Mouse (Mus musculus) heart, postnatal 14 days (tissue): ENCODE measurements around the gene Rabgap1l. TPM values are rescaled to one million over a fixed set of nuclear protein-coding genes. Genes with fewer than 3 reads are reported as not detected.
"Not testable (repeated sequence)": the region's sequence is repeated elsewhere in the genome, so short reads cannot be mapped to it uniquely, and the experiment has no call there.

Source experiments
- DNase-seq, 2 experiments: peaks; one replicate each; pipeline ENCODE4 v3.0.0; 2021 to 2022
- intact Hi-C: fragments of 180-260 bp; cut with DNase I; formaldehyde crosslinking; loops from one replicate; pipeline ENCODE4 v1.15.1; 2025
- total RNA-seq, 2 experiments: library from RNA; stranded (reverse); gene quantifications; 2 replicates each; pipeline ENCODE4 v1.2.3; 2021

Rabgap1l gene
- total RNA-seq, 2 experiments from 2014 or later = 71.1 to 83.6 TPM

DNA sequence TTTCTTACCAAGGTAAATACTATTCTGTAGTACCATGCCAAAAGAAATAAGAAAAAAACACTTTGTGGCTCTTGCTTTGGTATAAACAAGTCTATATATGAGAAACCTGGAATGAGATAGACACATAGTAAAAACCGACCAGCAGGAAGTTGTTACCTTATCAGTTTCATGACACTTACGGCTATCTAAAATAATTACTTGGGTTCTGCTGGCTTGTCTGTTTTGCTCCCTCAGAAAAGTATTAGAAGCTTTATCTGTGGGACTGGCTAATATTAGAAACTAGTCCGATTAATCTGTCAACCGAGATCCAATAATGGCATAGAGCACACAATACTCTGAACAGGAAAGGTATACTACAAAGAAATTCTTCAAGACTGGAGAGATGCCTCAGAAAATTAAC lies 79.1 kb downstream of the Rabgap1l start:
- intact Hi-C loops = loop anchor here (2.0 kb wide), 1 partner anchor 151 kb away; no protein-coding TSS in a partner anchor
- DNase-seq = no peak

DNA sequence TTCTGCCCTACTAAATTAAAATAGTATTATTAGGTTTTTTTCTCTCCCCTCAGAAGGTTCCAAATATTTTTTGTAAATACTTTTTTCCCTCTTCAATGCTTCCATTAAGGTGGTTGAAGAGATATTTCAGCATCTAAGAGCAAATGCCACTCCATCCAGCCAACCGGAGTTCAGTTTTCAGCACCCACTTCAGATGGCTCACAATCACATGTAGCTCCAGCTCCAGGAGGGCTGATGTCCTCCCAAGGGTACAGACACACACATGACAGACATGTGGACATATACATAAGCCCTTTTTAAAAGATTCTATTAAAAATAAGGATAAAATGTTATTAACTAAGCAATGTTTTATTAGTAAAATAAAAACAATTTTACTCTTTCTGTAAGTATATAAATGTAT lies 79.6 kb downstream of the Rabgap1l start:
- peak in 1 of 2 experiments; percentile 9 for DNase-seq
- intact Hi-C loops = loop anchor here (2.0 kb wide), 1 partner anchor 151 kb away; no protein-coding TSS in a partner anchor

DNA sequence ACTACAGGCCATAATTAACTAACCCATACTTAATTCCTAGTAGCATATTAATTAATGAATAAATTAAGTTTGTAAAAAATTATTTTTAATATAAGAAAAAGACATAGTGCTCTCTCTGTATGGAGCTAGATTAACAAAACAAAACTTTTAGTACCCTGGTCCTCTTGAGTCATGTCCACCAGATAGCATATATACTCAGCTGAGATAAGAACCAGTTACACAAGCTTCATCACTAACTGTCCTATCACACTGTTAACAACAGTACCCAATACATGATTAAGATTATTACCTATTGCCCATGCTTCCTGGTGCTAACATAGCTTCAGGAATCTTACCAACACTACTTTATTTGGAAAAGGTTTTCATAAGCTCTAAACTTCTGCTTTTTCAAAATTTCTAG lies 82.5 kb downstream of the Rabgap1l start:
- no peak for DNase-seq
- intact Hi-C loops = no loop called here

DNA sequence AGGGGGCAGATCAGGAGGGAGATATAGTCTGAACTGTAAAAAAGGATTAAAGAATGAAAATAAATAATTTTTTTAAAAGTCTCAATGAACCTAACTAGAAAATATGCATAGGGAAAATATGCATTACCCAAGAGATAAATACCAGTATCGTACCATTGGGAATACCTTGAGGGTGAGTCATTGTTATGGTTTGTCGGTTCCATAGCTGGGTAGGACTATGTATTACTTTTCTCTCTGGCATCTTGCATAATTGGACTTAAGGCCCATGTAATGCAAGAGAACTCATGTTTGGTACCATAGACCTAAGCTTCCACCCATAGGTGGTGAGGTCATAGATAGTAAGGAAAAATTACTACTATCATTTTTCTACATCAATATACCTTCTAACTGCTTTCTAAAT lies 88.4 kb downstream of the Rabgap1l start:
- intact Hi-C loops = no loop called here
- no peak for DNase-seq

DNA sequence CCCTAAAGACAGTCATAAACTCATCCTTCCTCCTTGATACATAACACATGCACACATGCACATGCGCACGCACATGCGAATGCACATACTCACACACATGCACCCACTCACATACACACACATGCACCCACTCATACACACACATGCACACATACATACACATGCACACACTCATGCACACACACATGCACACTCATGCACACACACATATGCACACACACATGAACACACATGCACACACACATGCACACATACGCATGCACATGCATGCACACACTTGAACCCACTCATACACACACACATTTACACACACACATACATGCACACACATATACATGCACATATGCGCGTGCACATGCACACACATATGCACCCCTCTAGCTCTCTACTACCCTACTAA lies 89.2 kb downstream of the Rabgap1l start:
- DNase-seq = no peak
- intact Hi-C loops = no loop called here

DNA sequence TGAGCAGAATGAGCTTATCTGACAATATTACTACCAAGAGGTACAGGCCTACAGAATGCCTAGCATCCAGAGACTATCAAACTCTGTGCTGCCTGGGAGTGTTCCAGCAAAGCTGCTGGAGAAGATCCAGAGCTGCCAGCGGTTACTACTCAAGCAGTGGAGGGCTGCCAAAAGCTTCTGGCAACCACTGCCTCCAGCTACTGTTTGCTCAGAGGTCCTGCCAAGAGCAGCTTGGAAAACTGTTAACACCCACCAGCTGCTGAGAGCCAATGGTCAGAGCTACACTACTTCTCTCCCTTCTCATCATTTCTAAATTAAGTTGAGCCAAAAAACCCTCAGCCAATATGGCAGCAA lies 99.9 kb downstream of the Rabgap1l start:
- intact Hi-C loops = no loop called here
- DNase-seq = peak; percentile 94 to 97

DNA sequence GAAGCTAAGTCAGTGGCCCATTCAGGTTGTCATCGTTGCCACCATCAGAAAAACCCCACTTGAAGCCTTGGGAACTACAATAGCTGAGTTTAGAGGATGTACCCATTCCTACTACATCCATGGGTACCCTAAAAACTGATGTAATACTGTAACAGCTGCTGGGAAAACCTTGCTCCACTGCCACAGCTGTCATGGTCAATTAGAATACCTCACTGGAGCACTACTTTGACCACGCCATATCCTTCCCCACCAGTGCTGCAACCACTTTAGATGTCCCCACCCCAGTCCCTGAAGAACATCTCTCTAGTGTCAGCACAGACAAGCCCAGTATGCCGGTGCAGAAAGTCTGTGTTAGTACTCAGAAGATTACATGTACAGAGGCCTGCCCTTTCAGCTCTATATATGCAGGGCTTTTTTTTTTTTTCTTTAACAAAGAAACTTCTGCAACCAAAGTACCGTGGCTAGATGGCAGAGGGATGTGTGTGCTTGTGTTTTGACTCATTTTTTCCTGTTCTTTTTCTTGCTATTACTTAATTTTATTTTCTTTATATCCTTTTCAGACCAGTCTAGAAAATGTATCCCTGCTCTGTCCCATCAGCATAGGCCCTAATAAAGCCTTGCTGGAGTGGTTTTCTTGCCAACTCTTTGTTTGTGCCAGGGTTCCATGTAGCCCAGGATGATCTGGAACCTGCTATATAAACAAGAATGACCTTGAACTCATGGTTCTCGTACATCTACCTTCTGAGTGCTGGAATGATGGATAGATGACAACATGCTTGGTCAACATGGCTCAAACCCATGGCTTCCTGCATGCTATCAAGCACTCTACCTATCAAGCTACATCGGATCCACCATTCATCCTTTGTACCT lies 100.6 kb downstream of the Rabgap1l start:
- intact Hi-C loops = no loop called here

DNA sequence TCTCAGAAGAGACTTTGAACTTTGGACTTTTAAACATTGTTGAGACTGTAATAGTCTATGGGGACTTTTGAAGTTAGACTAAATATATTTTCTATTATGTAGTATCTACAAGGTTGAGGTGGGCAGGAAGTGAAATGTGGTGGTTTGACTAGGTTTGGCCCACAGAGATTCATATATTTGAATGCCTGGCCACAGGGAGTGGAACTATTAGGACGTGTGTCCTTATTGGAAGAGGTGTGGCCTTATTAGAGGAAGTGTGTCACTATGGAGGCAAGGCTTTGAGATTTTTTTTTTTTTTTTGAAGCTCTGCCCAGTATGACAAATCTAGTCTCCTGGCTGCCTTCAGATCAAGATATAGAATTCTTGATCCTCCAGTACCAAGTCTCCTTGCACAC lies 101.8 kb downstream of the Rabgap1l start:
- intact Hi-C loops = no loop called here

More for the DNA sequence above, 100.6 kb downstream of the Rabgap1l start:
- DNase-seq = no peak

DNA sequence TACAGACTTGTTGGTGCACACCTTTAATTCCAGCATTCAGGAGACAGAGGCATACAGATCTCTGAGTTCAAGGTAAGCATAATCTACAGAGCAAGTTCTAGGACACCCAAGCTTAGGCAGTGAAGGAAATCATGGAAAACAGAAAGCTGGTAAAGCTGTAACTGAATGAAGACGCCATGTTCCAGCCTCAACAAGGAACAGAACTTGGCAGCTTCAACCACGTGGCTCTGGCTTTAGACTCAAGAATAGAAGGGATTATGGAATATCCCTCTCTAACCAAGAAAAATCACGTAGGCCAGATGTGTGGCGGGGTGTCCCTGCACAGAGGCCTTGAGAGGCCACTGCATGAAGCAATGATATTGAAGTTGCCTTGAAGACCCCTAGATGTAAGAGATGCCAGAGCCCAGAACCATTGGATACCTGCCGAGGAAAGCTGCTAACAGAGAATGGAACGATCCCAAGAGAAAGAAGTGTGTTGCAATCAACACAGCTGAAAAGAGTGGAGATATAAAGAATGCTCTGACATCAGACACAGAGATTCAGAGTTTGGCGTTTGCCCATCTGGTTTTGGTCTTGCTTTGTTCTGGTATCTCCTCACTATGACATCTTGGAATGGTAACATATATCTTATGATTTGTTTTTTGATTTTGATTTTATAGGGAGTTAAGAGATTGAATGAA lies 102.4 kb downstream of the Rabgap1l start:
- DNase-seq = peak; percentile 7 to 8
- intact Hi-C loops = no loop called here

More for the DNA sequence above, 101.8 kb downstream of the Rabgap1l start:
- no peak for DNase-seq

DNA sequence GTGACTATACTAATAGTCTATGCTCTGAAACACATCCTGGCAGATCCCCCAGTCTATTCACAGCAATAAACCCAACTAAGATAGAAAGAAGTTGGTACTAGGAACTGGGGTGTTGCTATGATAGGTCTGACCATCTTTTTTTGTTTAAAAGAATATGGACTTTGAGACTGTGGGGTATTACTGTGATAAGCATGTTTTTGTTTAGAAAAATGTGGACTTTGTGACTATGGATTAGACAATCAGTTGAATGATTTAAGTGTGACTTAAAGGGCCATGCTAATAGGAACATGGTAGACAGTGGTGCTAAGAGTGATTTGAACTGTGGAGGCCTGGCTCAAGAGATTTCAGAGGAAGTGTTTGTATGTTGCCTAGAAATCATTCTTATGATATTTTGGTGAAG lies 103.5 kb downstream of the Rabgap1l start:
- intact Hi-C loops = no loop called here
- no peak for DNase-seq

DNA sequence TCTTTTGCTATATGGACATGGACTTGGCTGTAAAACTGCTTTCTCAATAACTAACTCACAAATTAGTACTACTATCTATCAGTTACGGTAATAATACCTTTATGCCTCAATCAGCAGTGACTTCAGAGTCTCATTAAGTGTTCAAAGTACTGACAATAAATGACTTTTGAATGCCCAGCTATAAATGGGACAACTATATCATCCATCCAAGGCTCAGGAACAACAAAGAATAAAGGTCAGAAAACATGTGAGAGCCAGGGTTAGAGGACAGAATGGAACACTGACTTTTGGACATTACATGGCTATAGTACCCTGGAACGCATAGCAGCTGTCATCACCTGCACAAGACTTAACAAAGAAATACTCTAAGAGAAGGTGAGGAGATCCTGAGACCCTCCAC lies 108.8 kb downstream of the Rabgap1l start:
- no peak for DNase-seq
- intact Hi-C loops = no loop called here

DNA sequence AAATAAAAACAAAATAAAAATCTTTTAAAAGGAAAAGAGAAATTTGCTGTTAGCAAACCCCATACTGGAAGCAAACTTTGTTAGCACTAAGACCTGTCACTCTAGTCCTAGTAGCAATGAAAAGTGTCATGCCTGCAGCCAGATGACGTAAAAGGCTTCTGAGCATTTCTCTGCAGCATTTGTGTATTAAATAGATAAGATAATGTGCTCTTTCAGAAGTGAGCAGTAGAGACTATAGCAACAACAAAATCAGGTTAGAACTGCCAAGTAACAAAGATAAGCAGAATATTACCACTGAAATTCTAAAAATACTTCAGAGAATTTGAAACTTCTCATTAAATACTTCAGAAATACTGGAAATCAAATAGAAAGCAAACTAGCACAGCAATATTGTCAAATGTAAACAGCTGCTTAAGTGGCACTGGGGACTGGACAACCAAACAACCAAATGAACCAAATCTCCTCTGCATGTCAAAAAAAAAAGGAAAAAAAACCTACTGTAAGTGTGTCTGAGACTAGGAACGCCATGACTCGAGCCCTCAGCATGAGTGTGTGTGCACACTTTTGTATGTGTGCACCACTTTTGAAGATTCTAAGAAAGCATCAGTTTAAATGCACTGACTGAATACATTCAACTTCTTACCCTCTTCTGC lies 111.5 kb downstream of the Rabgap1l start:
- DNase-seq = no peak
- intact Hi-C loops = no loop called here

DNA sequence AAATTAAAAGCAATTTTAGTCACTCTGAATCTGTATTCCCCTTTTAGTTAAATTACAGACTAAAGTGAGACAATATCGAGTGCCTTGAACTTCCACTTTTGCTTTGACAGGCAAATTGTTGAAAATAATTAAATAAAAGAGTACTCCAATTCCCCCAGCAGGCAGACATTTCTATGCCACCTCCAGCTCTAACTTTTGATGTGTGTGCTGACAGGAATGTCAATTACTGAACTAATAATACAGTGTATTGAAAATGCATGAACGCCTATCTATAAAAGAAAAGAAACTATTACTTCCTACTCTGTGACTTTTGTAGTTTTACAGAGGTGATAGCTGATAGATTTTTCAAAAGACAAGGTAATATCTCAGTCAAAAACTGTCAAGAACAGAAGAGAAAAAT lies 118.2 kb downstream of the Rabgap1l start:
- DNase-seq = no peak
- intact Hi-C loops = no loop called here

DNA sequence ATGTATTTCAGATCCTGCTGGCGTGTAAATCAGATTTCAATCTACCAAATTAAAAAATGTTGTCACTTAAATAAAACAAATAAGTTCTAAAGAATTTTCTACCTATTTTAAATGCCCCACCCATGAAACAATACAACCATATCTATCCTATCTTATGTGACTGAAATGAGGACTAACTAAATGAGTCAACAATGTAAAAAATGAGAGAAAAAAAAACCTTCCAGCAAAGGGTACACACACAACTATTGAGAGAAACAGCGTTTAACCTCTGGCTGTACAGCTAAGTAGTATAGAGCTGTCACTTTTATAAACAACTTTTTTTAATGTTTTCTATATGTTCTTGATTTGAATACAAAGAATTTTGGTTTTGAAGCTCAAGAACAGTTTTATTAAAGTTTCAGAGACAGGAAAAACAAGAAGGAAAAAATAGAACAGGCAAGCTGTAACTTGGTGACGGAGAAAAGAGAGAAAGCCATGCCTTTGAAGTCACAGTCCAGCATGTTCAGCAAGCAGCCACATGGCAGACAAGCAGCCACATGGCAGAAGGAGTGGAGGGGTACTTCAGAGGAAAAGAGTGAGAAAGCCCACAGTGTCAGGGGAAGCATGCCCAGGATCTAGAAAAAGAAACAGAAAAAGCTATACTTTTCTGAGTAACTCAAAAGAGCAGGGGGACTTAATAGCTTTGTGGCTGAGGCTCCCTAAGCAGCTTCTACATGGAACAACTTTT lies 120.8 kb downstream of the Rabgap1l start:
- intact Hi-C loops = no loop called here
- no peak for DNase-seq

DNA sequence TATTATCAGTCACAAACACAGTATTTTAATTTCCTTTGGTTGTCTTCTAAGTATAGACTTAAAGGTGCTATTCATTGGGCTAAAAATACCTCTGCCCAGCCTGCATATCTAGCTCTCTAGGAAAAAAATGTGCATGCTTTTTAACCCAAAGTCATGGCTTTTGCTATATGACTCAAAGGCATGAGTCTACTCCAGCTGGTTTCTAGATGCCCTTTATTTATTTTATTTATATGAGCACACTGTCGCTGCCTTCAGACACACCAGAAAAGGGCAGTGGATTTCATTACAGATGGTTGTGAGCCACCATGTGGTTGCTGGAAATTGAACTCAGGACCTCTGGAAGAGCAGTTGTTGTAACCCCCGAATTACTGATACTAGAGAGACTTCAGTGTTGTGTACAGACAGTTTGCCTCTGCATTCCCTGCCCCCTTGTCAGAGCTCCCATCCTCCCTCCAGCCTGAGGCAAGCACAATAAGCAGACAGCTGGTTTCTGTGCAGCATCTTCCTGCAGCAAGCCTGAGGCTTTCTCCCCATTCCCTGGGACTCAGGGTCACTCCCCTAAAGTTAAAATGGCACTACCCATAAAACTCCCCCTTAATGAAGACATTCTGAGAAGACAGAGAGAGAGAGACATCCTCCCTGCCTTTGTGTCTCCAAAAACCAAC lies 137.1 kb downstream of the Rabgap1l start:
- intact Hi-C loops = no loop called here
- no peak for DNase-seq

DNA sequence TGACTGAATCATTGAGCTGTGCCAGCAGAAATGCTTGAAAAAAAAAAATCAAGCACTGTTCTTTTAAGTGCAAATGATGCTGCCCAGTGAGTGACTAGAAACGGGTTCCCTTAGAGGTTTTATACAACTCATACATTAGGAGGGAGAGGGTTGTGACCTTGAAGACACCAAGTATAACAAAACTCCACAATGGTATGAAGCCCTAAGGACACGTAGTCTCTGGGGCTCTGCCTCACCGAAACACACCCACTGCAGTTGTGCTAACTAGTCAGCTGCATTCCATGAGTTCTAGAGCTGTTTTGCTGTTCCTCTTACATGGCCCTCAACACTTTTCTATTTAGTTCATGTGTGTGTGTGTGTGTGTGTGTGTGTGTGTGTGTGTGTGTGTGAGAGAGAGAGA lies 141.3 kb downstream of the Rabgap1l start:
- DNase-seq = no peak
- intact Hi-C loops = no loop called here

DNA sequence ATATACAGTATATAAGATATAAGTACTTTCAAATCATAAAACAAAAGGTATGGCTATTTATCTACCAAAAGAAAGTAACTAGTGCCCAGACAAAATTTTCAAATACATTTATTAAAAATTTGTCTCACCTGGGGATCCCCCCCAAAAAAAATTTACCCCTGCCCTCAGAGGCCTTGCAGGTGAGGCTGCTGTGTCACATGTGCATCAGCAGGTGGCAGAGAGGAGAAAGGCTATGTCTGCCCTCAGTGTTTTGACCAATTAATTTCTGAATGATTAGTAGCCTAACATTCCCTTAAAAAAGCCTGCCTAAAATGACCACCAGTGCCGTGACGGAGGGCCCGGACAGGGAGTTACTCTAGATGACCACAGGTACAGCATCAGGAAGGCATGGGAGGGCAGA lies 147.6 kb downstream of the Rabgap1l start:
- intact Hi-C loops = no loop called here
- no peak for DNase-seq

DNA sequence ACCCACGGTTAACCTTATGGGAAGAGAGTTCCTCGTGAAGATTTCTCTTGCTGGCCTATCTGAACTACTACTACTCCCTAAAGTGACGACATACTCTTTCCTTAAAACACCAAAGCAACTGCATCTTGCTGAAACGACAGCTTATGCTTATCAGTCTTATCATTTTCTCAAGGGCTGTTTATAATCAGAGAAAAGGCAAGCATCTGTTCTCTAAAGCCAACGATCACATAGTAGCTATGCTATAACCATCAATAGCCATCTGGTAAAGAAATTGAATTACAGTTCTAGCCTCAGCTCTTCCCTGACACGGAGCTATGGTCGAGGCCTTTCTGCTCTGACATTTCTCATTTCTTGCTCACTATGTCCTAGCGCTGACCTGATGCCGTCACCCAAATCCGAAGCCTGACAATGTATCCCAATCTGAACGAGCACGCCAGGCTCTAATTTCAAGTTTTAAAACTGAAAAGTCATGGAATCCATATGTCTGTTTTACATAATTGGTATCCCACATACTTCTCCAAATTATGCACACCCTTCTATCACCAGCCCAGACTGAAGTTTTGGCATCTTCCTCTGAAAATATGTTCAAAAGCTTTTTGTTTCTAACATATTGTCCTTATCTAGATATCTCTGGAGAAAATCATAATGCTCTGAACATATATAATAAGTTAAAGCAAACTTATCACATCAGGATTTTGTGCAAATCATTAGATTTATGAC lies 164.6 kb downstream of the Rabgap1l start:
- intact Hi-C loops = no loop called here
- no peak for DNase-seq

DNA sequence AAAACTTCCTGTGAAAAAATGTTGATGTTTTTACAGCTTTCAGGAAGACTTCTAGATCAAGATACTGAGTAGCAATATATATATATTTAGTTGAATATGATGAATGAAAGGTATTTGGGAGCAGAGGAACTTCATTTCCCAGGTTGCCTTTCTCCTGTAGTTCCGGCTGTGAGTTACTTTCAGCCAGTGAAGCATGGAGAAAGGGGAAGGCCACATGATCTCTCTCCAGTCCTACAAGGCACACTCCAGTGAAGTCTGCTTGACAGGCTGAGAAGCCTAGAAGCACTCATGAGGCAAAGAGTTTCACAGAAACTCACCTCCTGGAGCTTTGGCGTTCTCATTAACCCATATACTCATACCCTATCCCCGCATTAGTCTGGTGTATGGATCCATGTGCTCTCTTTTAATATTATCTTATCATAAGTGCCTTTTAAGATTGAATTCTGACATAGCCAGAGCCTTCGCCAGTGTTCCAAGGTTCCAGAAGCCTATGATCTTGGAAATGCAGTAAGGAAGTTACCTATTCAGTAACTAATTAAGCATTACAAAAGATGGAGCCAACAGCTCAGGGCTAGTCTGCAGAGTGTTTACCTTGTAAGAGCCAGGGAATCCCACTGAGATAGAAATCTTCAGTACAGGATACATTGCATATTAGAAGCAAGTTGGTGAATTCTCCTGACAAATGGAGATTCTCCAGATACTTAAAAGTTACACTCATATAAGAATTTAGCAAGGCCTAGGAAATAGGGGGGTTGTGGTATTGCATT lies 168.5 kb downstream of the Rabgap1l start:
- intact Hi-C loops, DNase-seq: not testable (repeated sequence)
